Mouse (Mus musculus) layer of hippocampus, adult 2 months (tissue): ENCODE measurements around the gene Hjurp. TPM values are rescaled to one million over a fixed set of nuclear protein-coding genes. Genes with fewer than 3 reads are reported as not detected.
"Not testable (repeated sequence)": the region's sequence is repeated elsewhere in the genome, so short reads cannot be mapped to it uniquely, and the experiment has no call there.

Source experiments
- DNase-seq, 2 experiments: peaks; one replicate each; pipeline ENCODE4 v3.0.0; 2022; ENCODE audit warnings: low spot score in 2 of 2
- H3K27ac ChIP-seq: fragments of 200-600 bp; 2 replicates; pipeline ENCODE4 v1.8.1; 2022
- H3K4me3 ChIP-seq: fragments of 200-600 bp; 2 replicates; pipeline ENCODE4 v1.8.1; 2022; ENCODE audit warnings: mild to moderate bottlenecking
- CTCF ChIP-seq: fragments of 200-600 bp; conservative IDR thresholded peaks from 2 replicates; pipeline ENCODE4 v1.8.1; 2022; ENCODE audit warnings: antibody characterized with exemption, mild to moderate bottlenecking, moderate library complexity
- total RNA-seq, 2 experiments: library from RNA; stranded (reverse); gene quantifications; 2 replicates each; pipeline ENCODE4 v1.2.3; 2021

Gene Hjurp
- total RNA-seq, 2 experiments from 2014 or later: 31.9 to 35.3 TPM

DNA sequence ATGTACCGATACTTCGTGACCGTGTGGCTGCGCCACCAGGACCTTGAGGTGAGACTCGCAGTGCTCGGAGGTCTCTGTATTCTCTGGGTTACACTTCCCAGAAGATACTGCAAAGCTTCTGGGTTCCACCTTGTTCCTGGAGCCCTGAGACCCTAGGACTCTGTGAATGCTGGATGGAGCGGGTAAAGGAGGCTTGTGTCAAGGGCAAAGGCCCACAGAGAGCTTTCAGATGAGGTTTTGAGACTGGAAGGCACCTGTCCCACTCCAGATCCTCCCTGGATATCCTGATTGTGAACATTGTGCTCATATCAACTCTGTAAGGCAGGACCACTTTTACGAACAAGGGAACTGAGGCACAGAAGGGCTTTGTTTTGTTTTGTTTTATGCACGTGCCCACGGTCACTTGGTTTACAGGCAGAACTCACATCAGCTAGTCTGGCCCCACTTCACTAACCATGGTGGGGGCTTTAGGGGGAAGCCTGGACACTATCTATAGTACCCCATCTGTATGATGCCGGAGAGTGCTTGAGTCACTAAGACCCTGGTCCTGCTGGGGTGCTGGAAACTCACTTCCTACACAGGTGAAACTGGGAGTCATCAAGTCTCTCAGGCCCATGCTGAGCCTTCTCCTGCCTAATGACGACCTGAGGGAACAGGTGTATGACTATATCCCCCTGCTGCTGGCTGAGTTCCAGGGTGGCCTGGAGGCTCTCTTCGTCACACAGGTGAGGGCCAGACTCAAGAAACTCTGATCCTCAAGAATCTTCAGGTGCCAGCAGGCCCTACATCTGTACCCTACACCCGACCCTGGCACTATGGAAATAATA is 43.8 kb downstream of the Hjurp start:
- H3K4me3 ChIP-seq: no peak overlapping the region
- DNase-seq: no peak
- no peak overlapping the region for H3K27ac ChIP-seq
- TF ChIP-seq CTCF: no peak

DNA sequence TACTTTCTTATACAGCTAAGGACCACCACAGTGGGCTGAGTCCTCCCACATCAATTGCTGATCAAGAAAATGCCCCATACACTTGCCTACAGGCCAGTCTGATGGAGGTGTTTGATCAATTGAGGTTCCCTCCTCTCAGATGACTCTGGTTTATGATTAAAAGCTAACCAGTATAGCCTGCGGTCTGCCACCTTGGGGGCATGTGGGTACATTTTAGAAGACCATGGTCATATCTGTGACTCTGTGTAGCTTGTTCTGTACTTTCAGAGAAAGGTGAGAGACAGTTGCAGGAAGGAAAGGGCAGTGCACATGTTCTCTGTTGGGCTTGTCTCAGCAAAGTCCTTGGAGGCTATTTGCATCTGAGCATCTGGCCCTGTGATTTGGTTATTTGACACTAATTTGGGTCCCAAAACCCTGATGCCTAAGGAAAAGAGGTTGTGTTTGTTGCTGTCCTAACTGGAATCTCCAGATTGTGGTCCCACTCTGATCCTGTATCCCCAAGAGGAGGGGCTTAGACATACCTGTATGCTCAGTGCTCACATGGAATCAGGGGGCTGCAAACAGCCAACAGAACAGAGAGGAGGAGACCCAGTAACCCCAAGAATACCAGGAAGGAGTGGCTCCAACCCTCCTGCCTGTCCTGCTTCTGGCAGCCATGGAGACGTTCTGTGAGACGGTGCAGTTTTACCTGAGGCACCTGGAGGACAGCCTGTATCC is 44.6 kb downstream of the Hjurp start:
- TF ChIP-seq CTCF: no peak
- Histone ChIP-seq H3K4me3 (no peak overlapping the region), H3K27ac (no peak overlapping the region)
- no peak for DNase-seq

DNA sequence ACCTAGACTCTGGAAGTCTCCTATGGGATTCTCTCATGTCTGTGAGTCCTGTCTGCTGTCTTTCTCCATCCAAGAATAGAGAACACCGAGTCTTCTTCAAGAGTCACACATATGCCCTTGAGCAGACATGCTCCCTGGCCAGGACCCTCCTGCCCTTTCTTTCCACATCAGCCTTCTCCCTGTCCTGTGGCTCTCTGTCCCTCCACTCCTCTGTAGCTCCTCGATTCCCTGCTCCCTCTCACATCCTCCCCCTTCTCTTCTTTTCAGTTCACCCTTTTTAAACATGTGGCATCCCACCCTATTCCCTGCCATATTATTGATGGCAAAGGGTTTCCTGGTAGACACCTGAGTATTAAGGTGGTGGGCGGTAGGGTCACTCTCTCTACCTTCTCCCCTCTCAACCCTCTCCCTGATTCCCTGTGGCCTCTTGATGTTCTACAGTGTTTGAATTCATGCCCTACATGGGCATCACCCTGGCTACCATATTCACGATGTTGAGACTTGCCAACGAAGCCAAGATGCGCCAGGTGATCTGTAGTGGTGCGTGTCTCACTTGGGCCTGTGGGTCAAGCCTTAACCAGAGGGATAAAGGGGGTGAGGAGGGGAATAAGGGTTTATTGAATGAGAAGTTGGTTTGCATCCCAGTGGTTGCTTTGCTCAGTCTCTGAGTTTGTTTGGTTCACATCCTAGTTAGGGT is 45.5 kb downstream of the Hjurp start:
- no peak overlapping the region for H3K4me3 ChIP-seq
- no peak overlapping the region for H3K27ac ChIP-seq
- no peak for DNase-seq
- no peak for TF ChIP-seq CTCF

DNA sequence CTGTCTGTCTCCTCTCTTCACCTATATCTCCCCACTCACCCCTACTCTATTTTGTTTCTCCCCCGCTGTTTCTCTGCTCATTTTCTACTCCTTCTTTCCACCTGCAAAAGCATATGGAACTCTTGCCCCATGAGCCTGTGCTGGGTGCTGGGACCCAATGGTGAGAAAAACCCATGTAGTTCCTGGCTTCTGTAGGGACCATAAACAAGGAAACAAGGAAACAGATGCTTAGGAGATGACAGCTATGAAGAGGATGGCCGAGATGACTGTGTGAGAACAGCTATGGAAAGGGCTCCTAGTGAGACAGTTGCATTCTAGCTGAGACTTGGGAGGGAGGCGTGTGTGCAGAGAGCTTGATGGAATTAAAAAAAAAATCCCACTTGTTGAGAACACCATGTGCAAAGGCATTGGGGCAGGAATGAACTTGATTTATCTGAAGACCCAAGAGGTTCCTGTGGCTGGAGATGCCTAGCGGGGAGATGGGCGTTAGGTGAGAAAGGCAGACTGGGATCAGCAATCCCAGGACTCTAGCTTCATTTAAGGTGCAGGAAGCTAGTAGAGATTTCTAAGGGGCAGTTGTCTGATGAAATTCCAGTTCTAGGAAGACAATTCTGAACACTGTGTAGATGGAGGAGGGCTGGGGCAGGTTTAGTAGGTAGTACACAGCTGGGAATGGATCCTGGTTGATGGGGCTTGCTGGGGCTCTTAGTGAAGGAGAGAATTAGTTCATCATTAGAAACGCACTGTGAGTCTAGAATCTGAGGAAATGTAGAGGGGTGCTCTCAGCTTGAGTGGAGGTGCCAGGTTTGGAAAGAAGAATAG is 46.2 kb downstream of the Hjurp start:
- no peak for TF ChIP-seq CTCF
- no peak overlapping the region for H3K27ac ChIP-seq
- no peak for DNase-seq

DNA sequence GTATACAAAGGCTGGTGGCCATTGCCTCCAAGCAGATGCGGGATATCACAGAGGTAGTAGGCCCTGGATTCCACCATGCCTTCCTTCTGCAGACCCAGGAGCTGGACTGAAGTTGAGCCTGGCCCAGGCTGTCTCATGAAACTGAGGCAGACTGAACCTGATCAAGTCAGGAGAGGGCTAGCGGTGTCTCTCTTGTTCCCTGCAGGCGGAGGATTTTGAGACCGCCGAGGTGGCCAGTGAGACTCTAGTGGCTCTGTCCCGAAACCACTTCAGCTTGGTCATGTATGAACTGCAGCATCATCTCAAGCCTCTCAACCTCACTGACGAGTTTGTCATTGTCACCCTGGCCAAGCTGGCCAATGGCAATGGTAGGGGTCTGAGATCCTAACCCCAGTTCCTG is 47.0 kb downstream of the Hjurp start:
- no peak for DNase-seq
- Histone ChIP-seq H3K4me3 (no peak overlapping the region), H3K27ac (no peak overlapping the region)
- no peak for TF ChIP-seq CTCF

More for the DNA sequence above, 46.2 kb downstream of the Hjurp start:
- H3K4me3 ChIP-seq: no peak overlapping the region

DNA sequence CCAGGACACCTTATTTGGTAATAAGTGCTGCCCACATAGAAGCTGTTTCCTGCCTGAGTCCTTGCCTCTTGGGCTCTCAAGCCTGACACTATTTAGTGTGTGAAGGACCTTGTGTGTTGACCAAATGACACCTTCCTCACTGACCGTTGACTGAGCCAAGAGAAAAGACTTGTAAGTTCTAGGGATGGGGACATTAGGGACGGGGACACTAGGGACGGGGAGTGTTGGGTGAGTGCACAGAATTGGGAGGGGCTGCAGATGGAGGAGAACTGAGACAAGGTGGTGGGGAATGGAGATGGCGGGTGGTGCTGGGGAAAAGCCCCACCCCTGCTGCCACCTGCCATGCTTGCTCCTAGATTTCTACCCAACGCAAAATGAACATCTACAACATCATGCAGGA is 47.4 kb downstream of the Hjurp start:
- H3K27ac ChIP-seq: no peak overlapping the region
- H3K4me3 ChIP-seq: no peak overlapping the region
- no peak for TF ChIP-seq CTCF
- DNase-seq: no peak

DNA sequence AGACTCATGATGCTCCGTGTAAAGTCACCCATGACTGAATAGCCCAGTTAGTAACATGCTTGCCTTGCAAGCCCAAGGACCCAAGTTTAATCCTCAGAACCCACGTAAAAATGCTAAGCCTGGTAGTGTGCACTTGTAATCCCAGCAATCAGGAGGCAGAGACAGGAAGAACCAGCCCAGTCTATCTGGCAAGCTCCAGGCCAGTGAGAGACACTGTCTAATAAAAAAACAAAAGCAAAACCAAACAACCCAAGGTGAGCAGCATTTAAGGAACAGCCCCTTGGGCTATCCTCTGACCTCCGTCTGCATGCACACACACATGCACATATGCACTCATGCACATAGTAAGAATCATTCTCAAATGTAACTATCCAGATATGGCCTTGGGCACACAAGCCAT is 47.9 kb downstream of the Hjurp start:
- TF ChIP-seq CTCF: no peak
- no peak overlapping the region for H3K4me3 ChIP-seq
- DNase-seq: no peak
- H3K27ac ChIP-seq: no peak overlapping the region

DNA sequence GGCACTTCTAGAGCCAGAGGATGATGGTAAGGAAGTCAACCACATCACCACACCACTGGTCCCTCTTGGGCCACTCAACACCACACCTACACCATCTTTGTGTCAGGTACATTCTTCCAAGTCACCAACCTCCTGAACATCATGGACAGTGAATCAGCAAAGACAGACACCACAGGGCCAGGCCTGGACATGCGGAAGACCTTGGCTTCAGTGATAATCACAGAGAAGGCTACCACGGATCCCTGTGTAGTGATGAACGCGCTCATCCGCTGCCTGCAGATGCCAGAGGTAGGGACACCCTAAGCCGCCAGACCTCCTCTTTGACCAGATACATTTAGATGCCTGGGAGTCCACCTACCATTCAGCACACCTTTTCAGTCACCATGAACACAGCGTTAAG is 49.3 kb downstream of the Hjurp start:
- H3K4me3 ChIP-seq: no peak overlapping the region
- no peak overlapping the region for H3K27ac ChIP-seq
- no peak for DNase-seq
- no peak for TF ChIP-seq CTCF

DNA sequence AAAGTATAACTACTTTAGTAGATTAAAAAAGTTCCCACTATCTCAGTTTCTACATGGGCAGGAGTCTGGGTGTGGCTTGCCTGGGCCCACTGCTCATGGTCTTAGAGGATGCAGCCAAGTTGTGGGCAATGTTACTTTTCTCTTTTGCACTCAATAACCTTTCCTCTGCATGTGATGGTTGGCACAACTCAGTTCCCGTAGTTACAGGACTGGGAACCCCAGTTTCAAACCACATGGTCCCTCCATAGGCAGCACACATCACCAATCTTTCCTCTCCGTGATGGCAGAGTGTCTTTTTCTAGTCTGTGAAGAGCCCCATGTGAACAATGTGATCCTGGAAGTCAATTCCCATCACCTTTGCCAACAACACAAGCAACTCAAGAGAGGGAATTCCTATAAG is 50.0 kb downstream of the Hjurp start:
- TF ChIP-seq CTCF: no peak
- H3K27ac ChIP-seq: no peak overlapping the region
- no peak for DNase-seq
- H3K4me3 ChIP-seq: no peak overlapping the region

DNA sequence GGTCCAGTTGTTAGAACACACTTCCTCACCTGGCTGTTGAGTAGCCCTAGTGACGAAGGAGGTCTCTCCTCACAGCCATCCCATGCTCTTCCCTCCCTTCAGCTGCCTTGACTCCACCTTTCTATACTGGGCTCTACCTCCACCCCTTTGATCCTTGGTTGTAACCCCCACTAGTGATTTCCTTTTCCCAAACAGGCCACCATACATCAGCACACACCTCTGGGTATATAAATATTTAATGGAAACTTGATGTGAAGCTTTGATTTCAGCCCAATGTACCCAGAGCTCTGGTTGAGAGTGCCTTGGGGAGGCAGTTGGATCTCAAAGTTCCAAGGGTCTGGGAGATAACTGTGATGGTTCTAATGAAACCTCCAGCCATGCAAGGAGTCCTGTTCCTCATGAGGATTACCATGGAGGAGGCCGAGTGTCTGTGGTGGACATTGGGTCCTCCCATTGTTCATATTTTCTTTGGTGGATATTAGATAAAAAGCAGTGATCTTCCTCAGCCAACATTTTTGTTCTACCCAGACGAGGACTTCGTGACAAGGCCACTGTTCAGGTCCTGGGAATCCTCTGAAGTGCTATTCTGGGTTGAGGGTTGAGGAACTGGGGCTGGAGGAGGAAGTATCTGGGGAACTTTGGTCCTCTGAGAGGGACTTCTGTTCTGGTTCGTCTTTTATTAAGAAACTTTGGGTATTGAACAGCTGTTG is 50.6 kb downstream of the Hjurp start, which contains the start of gene Mroh2a:
Mroh2a (plus strand) TSS at position 317 of the 710 bp plus-strand sequence.
- Histone ChIP-seq H3K4me3 (no peak within 1 kb of the TSS), H3K27ac (no peak within 1 kb of the TSS)
- TF ChIP-seq CTCF: no peak
- DNase-seq: no peak

DNA sequence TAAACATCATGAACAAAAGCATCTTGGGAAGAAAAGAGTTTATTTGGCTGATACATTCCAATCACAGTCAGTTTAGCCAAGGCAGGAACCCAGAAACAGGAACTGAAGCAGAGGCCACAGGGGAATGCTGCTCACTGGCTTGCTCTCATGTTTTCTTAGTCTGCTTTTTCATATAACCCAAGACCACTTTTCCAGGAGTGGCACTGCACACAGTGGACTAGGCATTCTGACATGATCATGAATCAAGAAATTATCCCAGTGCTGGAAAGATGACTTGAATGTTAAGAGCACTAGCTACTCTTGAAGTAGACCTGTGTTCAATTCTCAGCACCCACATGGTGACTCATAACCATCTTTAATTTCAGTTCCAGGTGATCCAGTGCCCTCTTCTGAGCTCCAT is 51.7 kb downstream of the Hjurp start:
- DNase-seq: no peak
- H3K27ac ChIP-seq: no peak overlapping the region
- TF ChIP-seq CTCF: no peak
- H3K4me3 ChIP-seq: no peak overlapping the region

DNA sequence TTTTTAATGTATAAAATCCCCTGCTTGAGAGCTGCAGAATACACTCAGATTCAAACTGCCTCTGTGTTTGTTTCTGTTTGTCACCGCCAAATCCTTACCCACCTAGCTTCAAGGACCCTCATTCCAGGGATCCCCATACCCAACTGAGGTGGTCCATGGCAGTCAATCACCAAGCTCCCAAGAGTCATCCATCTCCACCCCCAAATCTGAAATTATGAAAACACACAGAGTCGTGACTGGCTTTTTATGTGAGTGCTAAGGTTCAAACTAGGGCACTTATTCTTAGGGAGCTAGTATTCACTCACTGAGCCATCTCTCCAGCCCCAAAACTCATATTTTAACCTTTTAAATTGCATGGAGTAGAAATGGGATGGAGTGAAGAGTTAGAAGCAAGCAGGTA is 52.1 kb downstream of the Hjurp start:
- not testable (repeated sequence) for H3K27ac ChIP-seq, DNase-seq, H3K4me3 ChIP-seq
